Comparison of ENCODE assay signal across 16 mouse cellular contexts in genomic region chr14:32708756-32709155, GRCm38 (mm10). TPM values are rescaled to one million over a fixed set of nuclear protein-coding genes. Genes with fewer than 3 reads are reported as not detected.
A peak's percentile ranks its signal among the peaks of the same experiment; 100 is the strongest.
DNase-seq lines count a peak whose midpoint lies in the region; ATAC-seq and TF ChIP-seq lines count a peak whose summit lies in the region.
"Had no signal": no experiment of that assay in that cellular context is flagged by ENCODE, and none has a peak within 500 bp of the region (broad histone marks: within the 10 kb centered on the region; RNA-seq: fewer than 3 reads in every experiment).

No protein-coding gene starts in this region.

- WGBS in heart, embryonic 10.5 days: 69% methylated on average over 7 of the region's 7 CpGs
- 37% methylated on average over 7 of the region's 7 CpGs for WGBS in lung, embryonic 15.5 days
- 73% methylated on average over 7 of the region's 7 CpGs for WGBS in limb, embryonic 14.5 days

- H3K4me1 ChIP-seq in heart, embryonic 10.5 days: peaks cover 21% of the 10 kb centered on the region
- H3K4me1 ChIP-seq in lung, embryonic 15.5 days: no peaks in the 10 kb centered on the region
- H3K4me1 ChIP-seq in limb, embryonic 14.5 days (ENCODE audit: control insufficient read depth, insufficient read depth, low read length): no peaks in the 10 kb centered on the region
- H3K4me1 ChIP-seq: forebrain, embryonic 13.5 days; limb, embryonic 13.5 days had no signal

- ATAC-seq in lung, embryonic 15.5 days (ENCODE audit: borderline replicate concordance, extremely low read depth, low FRiP score, low TSS enrichment): peak; percentile 13; the same call in 1 of the 2 replicates
- ATAC-seq in limb, embryonic 14.5 days (ENCODE audit: low FRiP score, low read depth): no peak
- ATAC-seq: forebrain, embryonic 13.5 days; inflammation-experienced regulatory T-cells, adult 6 months had no signal

- H3K4me2 ChIP-seq in lung, embryonic 15.5 days: no peak overlapping the region
- H3K4me2 ChIP-seq in limb, embryonic 14.5 days (replicated peaks; ENCODE audit: low read depth, low read length, severe bottlenecking): no peak overlapping the region
- H3K4me2 ChIP-seq: forebrain, embryonic 13.5 days; limb, embryonic 13.5 days had no signal

- TF ChIP-seq CTCF in gastrocnemius, adult 2 months (IDR thresholded peaks at IDR 0.05): no peak

- no peaks in the 10 kb centered on the region for H3K36me3 ChIP-seq in heart, embryonic 10.5 days
- H3K36me3 ChIP-seq in lung, embryonic 15.5 days: no peaks in the 10 kb centered on the region
- H3K36me3 ChIP-seq in limb, embryonic 14.5 days (ENCODE audit: control insufficient read depth, insufficient read depth, low read length): no peaks in the 10 kb centered on the region
- H3K36me3 ChIP-seq: limb, embryonic 13.5 days had no signal

- no peaks in the 10 kb centered on the region for H3K9me3 ChIP-seq in heart, embryonic 10.5 days
- H3K9me3 ChIP-seq in lung, embryonic 15.5 days: no peaks in the 10 kb centered on the region
- H3K9me3 ChIP-seq in limb, embryonic 14.5 days (ENCODE audit: control insufficient read depth, low read length): no peaks in the 10 kb centered on the region
- H3K9me3 ChIP-seq: forebrain, embryonic 13.5 days; limb, embryonic 13.5 days had no signal

- peaks cover 34% of the 10 kb centered on the region for H3K27me3 ChIP-seq in heart, embryonic 10.5 days (ENCODE audit: insufficient read depth, poor library complexity, severe bottlenecking)
- H3K27me3 ChIP-seq in lung, embryonic 15.5 days: no peaks in the 10 kb centered on the region
- no peaks in the 10 kb centered on the region for H3K27me3 ChIP-seq in limb, embryonic 14.5 days (ENCODE audit: control insufficient read depth, insufficient read depth, low read length)
- H3K27me3 ChIP-seq: CH12.LX; forebrain, embryonic 13.5 days; limb, embryonic 13.5 days had no signal

- no peak overlapping the region for H3K27ac ChIP-seq in heart, embryonic 10.5 days
- no peak overlapping the region for H3K27ac ChIP-seq in lung, embryonic 15.5 days
- peak overlapping the region; percentile 95 for H3K27ac ChIP-seq in gastrocnemius, adult 2 months
- no peak overlapping the region for H3K27ac ChIP-seq in limb, embryonic 14.5 days (replicated peaks; ENCODE audit: low read depth, low read length)
- H3K27ac ChIP-seq: forebrain, embryonic 13.5 days; heart, adult 2 months; kidney, postnatal 0 days; limb, embryonic 13.5 days had no signal

- no peak for TF ChIP-seq POLR2A in limb, embryonic 14.5 days (IDR thresholded peaks at IDR 0.05; ENCODE audit: borderline replicate concordance, extremely low read depth, insufficient read depth, insufficient read length)

- peak; percentile 74 for DNase-seq in heart, embryonic 10.5 days (ENCODE audit: low spot score)
- no peak for DNase-seq in heart, postnatal 14 days
- DNase-seq in lung, adult 18-20 months: no peak
- peak; percentile 86 for DNase-seq in gastrocnemius, adult 2 months
- peak; percentile 31 for DNase-seq in limb, embryonic 14.5 days (ENCODE audit: low spot score)
- DNase-seq in right cerebral cortex, postnatal 14 days: no peak
- DNase-seq: cerebellum, adult 18-20 months; thymus, postnatal 4 days had no signal

- no peak overlapping the region for H3K9ac ChIP-seq in lung, embryonic 15.5 days
- H3K9ac ChIP-seq in limb, embryonic 14.5 days (ENCODE audit: low read depth, low read length, severe bottlenecking): no peak overlapping the region
- H3K9ac ChIP-seq: forebrain, embryonic 13.5 days; limb, embryonic 13.5 days had no signal

- intact Hi-C loops in heart, postnatal 14 days (cut with DNase I): no loop called here
- intact Hi-C loops in gastrocnemius, adult 2 months (cut with DNase I): loop anchor here (5.0 to 10.0 kb wide), 2 partner anchors 46 to 174 kb away; no protein-coding TSS in a partner anchor

- no peak overlapping the region for H3K4me3 ChIP-seq in heart, embryonic 10.5 days
- H3K4me3 ChIP-seq in lung, embryonic 15.5 days: no peak overlapping the region
- H3K4me3 ChIP-seq in gastrocnemius, adult 2 months: no peak overlapping the region
- H3K4me3 ChIP-seq in limb, embryonic 14.5 days (replicated peaks; ENCODE audit: low read length): no peak overlapping the region
- H3K4me3 ChIP-seq: forebrain, embryonic 13.5 days; heart, adult 2 months; limb, embryonic 13.5 days had no signal

RNA-seq across cellular contexts. Expression of gene 3425401B19Rik, which starts 23.7 kb away (rescaled TPM):
- 7.2 and 16.6 TPM in 2 replicates for polyA plus RNA-seq in heart, embryonic 10.5 days (2016; fragmentation: Nextera tagmentation; extraction: Ambion mirVana)
- total RNA-seq in heart, postnatal 14 days (2021): 10 to 100 TPM; 82.3 to 85.2 TPM
- 0.14 and 0.19 TPM in 2 replicates for polyA plus RNA-seq in lung, embryonic 15.5 days (2015; fragmentation: Nextera tagmentation; extraction: Ambion mirVana)
- 100 to 1,000 TPM; 264 to 326 TPM for total RNA-seq in gastrocnemius, adult 2 months (2021)
- polyA plus RNA-seq in limb, embryonic 14.5 days (2012; rRNA removed): 1.2 and 1.4 TPM in 2 replicates
- 0.69 and 1.1 TPM in 2 replicates for polyA plus RNA-seq in limb, embryonic 14.5 days (2014; fragmentation: Nextera tagmentation; extraction: Ambion mirVana)
- total RNA-seq: megakaryocyte progenitor cell, adult 5-6 weeks had no signal
- polyA plus RNA-seq: forebrain, embryonic 13.5 days had no signal

Comparison
In these comparisons a context has a peak if more than half of its experiments do, and no peak if none do; other contexts are left out.
1. DNase-seq: peak in heart, embryonic 10.5 days (single experiment), gastrocnemius, adult 2 months (single experiment) and limb, embryonic 14.5 days (single experiment); none in heart, postnatal 14 days (0 of 2), lung, adult 18-20 months (0 of 2) and right cerebral cortex, postnatal 14 days (single experiment).